Mouse (Mus musculus) frontal cortex, adult (tissue): ENCODE data around the gene Zfp329.
"Not testable (repeated sequence)": the region's sequence is repeated elsewhere in the genome, so short reads cannot be mapped to it uniquely, and the experiment has no call there.

Experiments used
- ATAC-seq: cut with Nextera tagmentation; 2 replicates; pipeline ENCODE4 v1.9.2; 2017; ENCODE audit warnings: mild to moderate bottlenecking, moderate library complexity, mixed read lengths; ENCODE audit not compliant: low TSS enrichment

The Zfp329 gene

GRCm38 (mm10) chr7:12818521-12819295, at the start of gene Zfp329:
TSS of gene Zfp329 (minus strand) at chr7:12818858.
- peak; percentile 100 for ATAC-seq

GRCm38 (mm10) chr7:12835779-12836178, 17.1 kb upstream of the Zfp329 start:
- no peak for ATAC-seq

GRCm38 (mm10) chr7:12835193-12835671, 16.6 kb upstream of the Zfp329 start:
- peak; percentile 41 for ATAC-seq

GRCm38 (mm10) chr7:12834162-12835120, 15.8 kb upstream of the Zfp329 start, which contains the start of gene Zfp110:
TSS of gene Zfp110 (plus strand) at chr7:12834761.
- ATAC-seq = peak; percentile 98

GRCm38 (mm10) chr7:12815566-12815965, 3.1 kb downstream of the Zfp329 start:
- no peak for ATAC-seq

GRCm38 (mm10) chr7:12803727-12804071, 15.0 kb downstream of the Zfp329 start:
- ATAC-seq = peak; percentile 66

GRCm38 (mm10) chr7:12802866-12803726, 15.6 kb downstream of the Zfp329 start, which contains the start of gene Zscan18:
TSS of gene Zscan18 (minus strand) at chr7:12803635.
- ATAC-seq = peak; percentile 98

- no peak for ATAC-seq
Observed at GRCm38 (mm10) chr7:12799554-12799953, 19.1 kb downstream of the Zfp329 start.

- ATAC-seq = no peak
Observed at GRCm38 (mm10) chr7:12797971-12798370, 20.7 kb downstream of the Zfp329 start.

- ATAC-seq = not testable (repeated sequence)
Observed at GRCm38 (mm10) chr7:12792624-12793023, 26.0 kb downstream of the Zfp329 start.

GRCm38 (mm10) chr7:12788025-12788424, 30.6 kb downstream of the Zfp329 start:
- no peak for ATAC-seq

- no peak for ATAC-seq
Observed at GRCm38 (mm10) chr7:12787333-12787732, 31.3 kb downstream of the Zfp329 start.

- peak; percentile 92 for ATAC-seq
Observed at GRCm38 (mm10) chr7:12780151-12780830, 38.4 kb downstream of the Zfp329 start.

- ATAC-seq = no peak
Observed at GRCm38 (mm10) chr7:12779782-12780150, 38.9 kb downstream of the Zfp329 start.

- peak; percentile 70; the same call in 1 of the 2 replicates for ATAC-seq
Observed at GRCm38 (mm10) chr7:12779141-12779540, 39.5 kb downstream of the Zfp329 start.

- peak; percentile 88 for ATAC-seq
Observed at GRCm38 (mm10) chr7:12774606-12775005, 44.1 kb downstream of the Zfp329 start.

GRCm38 (mm10) chr7:12774111-12774510, 44.5 kb downstream of the Zfp329 start:
- no peak for ATAC-seq
